Mouse (Mus musculus) ZHBTc4 (cell line): Measurements from ENCODE around the gene Nppa.
"Not testable (repeated sequence)": the region's sequence is repeated elsewhere in the genome, so short reads cannot be mapped to it uniquely, and the experiment has no call there.

Experiments used
- DNase-seq: peaks from one replicate; pipeline ENCODE4 v3.0.0-alpha.2; 2011; ENCODE audit warnings: low read depth, low spot score

Gene Nppa

GRCm38 (mm10) chr4:148011332-148011731 is 10.8 kb downstream of the Nppa start:
- no peak for DNase-seq

GRCm38 (mm10) chr4:148012216-148012615 is 11.7 kb downstream of the Nppa start:
- DNase-seq, result no peak

GRCm38 (mm10) chr4:148015418-148015817 is 14.9 kb downstream of the Nppa start:
- DNase-seq, result peak; percentile 78

GRCm38 (mm10) chr4:148016981-148017380 is 16.5 kb downstream of the Nppa start:
- no peak for DNase-seq

- no peak for DNase-seq
Observed at GRCm38 (mm10) chr4:148018410-148018809, 17.9 kb downstream of the Nppa start.

- no peak for DNase-seq
Observed at GRCm38 (mm10) chr4:148024003-148024402, 23.5 kb downstream of the Nppa start.

GRCm38 (mm10) chr4:148029297-148029696 is 28.8 kb downstream of the Nppa start:
- DNase-seq, result no peak

- no peak for DNase-seq
Observed at GRCm38 (mm10) chr4:148030506-148030905, 30.0 kb downstream of the Nppa start.

- DNase-seq, result peak; percentile 76
Observed at GRCm38 (mm10) chr4:148033858-148034410, 33.4 kb downstream of the Nppa start.

GRCm38 (mm10) chr4:148035440-148035839 is 34.9 kb downstream of the Nppa start:
- DNase-seq, result peak; percentile 37

GRCm38 (mm10) chr4:148038079-148038599 is 37.6 kb downstream of the Nppa start:
- no peak for DNase-seq

- peak; percentile 100 for DNase-seq
Observed at GRCm38 (mm10) chr4:148038600-148039253, 38.2 kb downstream of the Nppa start, which contains the start of the genes Clcn6 and Mthfr. TSS of gene Clcn6 (minus strand) at chr4:148038821. TSS of gene Mthfr (plus strand) at chr4:148039077.

- DNase-seq, result no peak
Observed at GRCm38 (mm10) chr4:148039254-148040028, 38.9 kb downstream of the Nppa start.

GRCm38 (mm10) chr4:148040029-148040830 is 39.7 kb downstream of the Nppa start:
- no peak for DNase-seq

- DNase-seq, result peak; percentile 95
Observed at GRCm38 (mm10) chr4:148040933-148041610, 40.5 kb downstream of the Nppa start.

- DNase-seq, result no peak
Observed at GRCm38 (mm10) chr4:148041611-148042191, 41.2 kb downstream of the Nppa start.

GRCm38 (mm10) chr4:148043327-148043726 is 42.8 kb downstream of the Nppa start:
- not testable (repeated sequence) for DNase-seq

- no peak for DNase-seq
Observed at GRCm38 (mm10) chr4:148044113-148044512, 43.6 kb downstream of the Nppa start.

- no peak for DNase-seq
Observed at GRCm38 (mm10) chr4:148046450-148047031, 46.0 kb downstream of the Nppa start.

GRCm38 (mm10) chr4:148050396-148050914 is 49.9 kb downstream of the Nppa start:
- not testable (repeated sequence) for DNase-seq
